Mouse (Mus musculus) midbrain, embryonic 11.5 days (tissue): ENCODE measurements at regions not wholly inside any gene's neighbourhood (a gene's known extent, or its start where the extent isn't known, plus 50 kb on each side); places are given as distances from the start of the nearest gene placed in this dataset.

ENCODE experiments used
- ATAC-seq: fragments of 200-750 bp; cut with Nextera tagmentation; 2 replicates; pipeline ENCODE4 v1.8.0; 2017; ENCODE audit warnings: moderate TSS enrichment, moderate library complexity; ENCODE audit not compliant: low FRiP score
- DNase-seq: peaks from one replicate; pipeline ENCODE4 v3.0.0; 2015; ENCODE audit warnings: low spot score; ENCODE audit errors: missing footprints
- H3K27ac ChIP-seq: fragments of 300-500 bp; sonication (generic); 2 replicates; pipeline ENCODE4 v1.5.1; 2014; ENCODE audit warnings: low read depth, low read length
- H3K27me3 ChIP-seq: fragments of 300-500 bp; sonication (generic); 2 replicates; pipeline ENCODE4 v1.6.1; 2014; ENCODE audit warnings: mild to moderate bottlenecking, low read length, moderate library complexity, mixed read lengths; ENCODE audit not compliant: control insufficient read depth, insufficient read depth
- H3K36me3 ChIP-seq: fragments of 300-500 bp; sonication (generic); 2 replicates; pipeline ENCODE4 v1.6.1; 2014; ENCODE audit warnings: mild to moderate bottlenecking, low read length, moderate library complexity, mixed read lengths; ENCODE audit not compliant: control insufficient read depth, insufficient read depth
- H3K4me1 ChIP-seq: fragments of 300-500 bp; sonication (generic); 2 replicates; pipeline ENCODE4 v1.6.1; 2014; ENCODE audit warnings: low read length; ENCODE audit not compliant: control insufficient read depth, insufficient read depth
- H3K4me2 ChIP-seq: fragments of 300-500 bp; sonication (generic); 2 replicates; pipeline ENCODE4 v1.6.1; 2014; ENCODE audit warnings: mild to moderate bottlenecking, moderate library complexity
- H3K4me3 ChIP-seq: fragments of 300-500 bp; sonication (generic); 2 replicates; pipeline ENCODE4 v1.5.1; 2014; ENCODE audit warnings: low read depth, low read length
- H3K9ac ChIP-seq: fragments of 300-500 bp; sonication (generic); 2 replicates; pipeline ENCODE4 v1.6.1; 2014; ENCODE audit warnings: low read length
- H3K9me3 ChIP-seq: fragments of 300-500 bp; sonication (generic); 2 replicates; pipeline ENCODE4 v1.6.1; 2016; ENCODE audit warnings: low read length; ENCODE audit not compliant: control insufficient read depth
- WGBS: fragments of 180-500 bp; shearing (Covaris S2); extraction: QIAGEN DNeasy Blood & Tissue Kit; methylation state at CpG from one replicate; pipeline ENCODE4 v1.1.7; 2014; 5-methylcytosine and 5-hydroxymethylcytosine counted together

GRCm38 (mm10) chr3:152006747-152007146, 159.3 kb downstream of the Gipc2 start:
- Histone ChIP-seq H3K4me1 (no peaks in the 10 kb centered on the region), H3K4me2 (no peak overlapping the region), H3K4me3 (no peak overlapping the region), H3K36me3 (no peaks in the 10 kb centered on the region), H3K9ac (no peak overlapping the region), H3K27ac (no peak overlapping the region), H3K27me3 (no peaks in the 10 kb centered on the region), H3K9me3 (no peaks in the 10 kb centered on the region)
- 88% methylated on average over 4 of the region's 4 CpGs for WGBS
- ATAC-seq (no peak), DNase-seq (no peak)

DNA sequence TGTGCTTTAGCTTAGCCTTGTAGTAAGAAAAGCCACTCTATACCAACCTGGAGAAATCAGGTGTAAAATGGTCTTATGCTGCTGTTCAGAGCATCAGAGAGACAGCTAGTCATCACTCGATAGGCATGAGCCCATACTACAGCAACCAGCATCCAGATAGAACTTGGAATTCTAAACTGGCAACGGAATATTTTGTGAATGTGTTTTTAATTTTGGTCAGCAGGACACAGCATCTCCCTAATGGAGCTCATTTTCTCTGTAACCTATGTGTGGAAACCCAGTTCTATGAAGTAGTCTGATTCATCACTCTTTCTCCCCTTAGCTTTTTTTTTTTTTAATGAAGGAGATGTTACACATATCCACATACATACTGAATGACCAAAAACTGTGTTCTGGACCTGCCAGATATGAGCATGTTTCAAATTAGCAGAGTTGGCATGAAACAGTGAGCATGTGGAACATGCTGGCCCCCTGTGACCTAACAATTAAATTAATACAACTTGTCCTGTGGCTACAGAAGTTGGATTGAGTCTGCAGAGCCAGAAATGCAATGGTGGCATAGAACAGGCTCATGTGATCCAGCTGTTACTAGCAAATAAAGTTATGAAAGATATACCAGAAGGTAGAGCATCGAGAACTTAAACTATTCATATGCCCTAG, 160.5 kb downstream of the Gipc2 start:
- no peak for ATAC-seq
- H3K9me3 ChIP-seq = no peaks in the 10 kb centered on the region
- H3K4me3 ChIP-seq = no peak overlapping the region
- H3K4me1 ChIP-seq = no peaks in the 10 kb centered on the region
- 83% methylated on average over 3 of the region's 3 CpGs for WGBS
- DNase-seq = no peak
- H3K4me2 ChIP-seq = no peak overlapping the region
- H3K27me3 ChIP-seq = no peaks in the 10 kb centered on the region
- H3K27ac ChIP-seq = no peak overlapping the region
- no peak overlapping the region for H3K9ac ChIP-seq
- H3K36me3 ChIP-seq = no peaks in the 10 kb centered on the region

GRCm38 (mm10) chr3:152004411-152004955, 161.5 kb downstream of the Gipc2 start:
- Histone ChIP-seq H3K4me3 (no peak overlapping the region), H3K4me2 (no peak overlapping the region), H3K36me3 (no peaks in the 10 kb centered on the region), H3K4me1 (no peaks in the 10 kb centered on the region), H3K9me3 (no peaks in the 10 kb centered on the region), H3K27ac (no peak overlapping the region), H3K27me3 (no peaks in the 10 kb centered on the region), H3K9ac (no peak overlapping the region)
- WGBS = 91% methylated on average over 7 of the region's 7 CpGs
- no peak for DNase-seq
- ATAC-seq = no peak

DNA sequence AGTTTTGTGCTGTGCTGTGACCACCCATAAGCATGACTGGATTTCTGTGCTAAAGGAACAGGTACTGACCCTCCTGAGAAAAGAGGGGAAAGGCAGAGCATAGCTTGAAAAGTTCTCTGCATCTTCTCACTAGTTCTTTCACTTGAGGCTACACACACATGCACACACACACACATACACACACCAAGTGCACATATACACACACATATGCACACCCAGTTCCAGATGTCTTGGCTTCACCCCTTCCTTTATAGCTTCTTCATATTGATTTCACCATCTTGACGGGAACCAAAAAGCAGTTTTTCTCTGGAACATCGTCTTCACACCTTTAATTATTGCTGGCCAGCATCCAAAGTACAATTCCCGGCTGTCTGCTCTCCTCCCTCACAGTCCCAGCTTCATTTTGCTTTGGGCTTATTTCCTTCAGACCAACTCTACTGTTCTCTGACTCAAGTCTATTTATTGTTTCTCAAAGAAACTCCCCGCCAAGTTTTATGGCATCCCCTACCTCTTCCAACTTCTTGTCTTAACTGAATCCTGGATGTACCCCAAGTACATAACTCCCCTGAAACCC, 160.2 kb upstream of the Ptgfr start:
- Histone ChIP-seq H3K27ac (no peak overlapping the region), H3K36me3 (no peaks in the 10 kb centered on the region), H3K4me2 (no peak overlapping the region), H3K4me3 (no peak overlapping the region), H3K4me1 (no peaks in the 10 kb centered on the region), H3K9me3 (no peaks in the 10 kb centered on the region), H3K27me3 (no peaks in the 10 kb centered on the region), H3K9ac (no peak overlapping the region)
- no peak for DNase-seq
- 87% methylated on average over 4 of the region's 4 CpGs for WGBS
- no peak for ATAC-seq

DNA sequence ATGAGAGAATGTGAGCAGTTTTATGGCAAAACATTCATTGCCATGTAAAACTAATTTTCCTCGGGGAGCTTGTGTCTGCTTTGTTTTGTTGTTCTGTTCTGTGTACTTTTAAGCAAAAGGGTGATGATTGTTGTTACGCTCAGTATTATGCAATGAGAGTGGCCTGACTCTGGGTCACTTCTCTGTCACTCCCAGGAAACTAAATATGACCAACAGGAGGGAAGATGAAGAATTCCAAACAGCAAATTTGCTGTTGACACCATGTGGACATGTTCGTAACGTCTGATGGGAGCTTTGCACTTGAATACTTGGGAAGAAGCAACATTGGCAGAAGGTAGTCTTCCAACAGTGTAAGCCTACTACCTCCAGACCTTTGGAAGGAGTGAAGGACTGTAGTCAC, 159.7 kb upstream of the Ptgfr start:
- no peak overlapping the region for H3K4me2 ChIP-seq
- no peaks in the 10 kb centered on the region for H3K4me1 ChIP-seq
- no peaks in the 10 kb centered on the region for H3K36me3 ChIP-seq
- DNase-seq (no peak), ATAC-seq (no peak)
- H3K9ac ChIP-seq = no peak overlapping the region
- no peaks in the 10 kb centered on the region for H3K9me3 ChIP-seq
- WGBS = 88% methylated on average over 4 of the region's 4 CpGs
- H3K27ac ChIP-seq = no peak overlapping the region
- no peak overlapping the region for H3K4me3 ChIP-seq
- no peaks in the 10 kb centered on the region for H3K27me3 ChIP-seq

- WGBS = 72% methylated on average over 1 of the region's 1 CpGs
- no peak overlapping the region for H3K27ac ChIP-seq
- H3K27me3 ChIP-seq = no peaks in the 10 kb centered on the region
- H3K36me3 ChIP-seq = no peaks in the 10 kb centered on the region
- H3K9me3 ChIP-seq = no peaks in the 10 kb centered on the region
- DNase-seq (no peak), ATAC-seq (no peak)
- H3K4me1 ChIP-seq = no peaks in the 10 kb centered on the region
- H3K9ac ChIP-seq = no peak overlapping the region
- no peak overlapping the region for H3K4me3 ChIP-seq
- H3K4me2 ChIP-seq = no peak overlapping the region
Observed at GRCm38 (mm10) chr3:151988221-151988620, 150.8 kb upstream of the Ptgfr start.

DNA sequence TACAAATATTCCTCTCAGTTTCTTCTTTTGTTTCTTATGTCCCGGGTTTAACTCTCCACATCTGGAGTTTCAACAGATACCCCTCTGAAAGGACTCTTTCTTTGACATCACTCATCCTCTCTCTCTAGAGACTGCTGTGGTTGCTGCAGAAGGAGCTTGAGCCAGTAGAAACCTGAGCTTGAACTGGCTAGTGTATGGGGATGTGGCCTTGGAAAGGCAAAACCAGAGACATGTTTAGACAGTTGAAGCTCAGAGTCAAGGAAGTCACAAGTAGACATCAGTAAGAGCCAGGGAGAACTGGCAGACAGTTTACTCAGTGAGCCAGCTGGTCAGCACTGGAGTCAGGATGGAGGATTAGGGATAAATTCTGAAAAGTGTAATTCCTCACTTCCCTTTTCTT, 140.7 kb upstream of the Ptgfr start:
- Histone ChIP-seq H3K27ac (no peak overlapping the region), H3K4me3 (no peak overlapping the region), H3K9me3 (no peaks in the 10 kb centered on the region), H3K4me1 (no peaks in the 10 kb centered on the region), H3K9ac (no peak overlapping the region), H3K4me2 (no peak overlapping the region), H3K27me3 (no peaks in the 10 kb centered on the region), H3K36me3 (no peaks in the 10 kb centered on the region)
- DNase-seq = no peak
- 83% methylated on average over 1 of the region's 1 CpGs for whole genome bisulfite sequencing
- ATAC-seq = no peak

DNA sequence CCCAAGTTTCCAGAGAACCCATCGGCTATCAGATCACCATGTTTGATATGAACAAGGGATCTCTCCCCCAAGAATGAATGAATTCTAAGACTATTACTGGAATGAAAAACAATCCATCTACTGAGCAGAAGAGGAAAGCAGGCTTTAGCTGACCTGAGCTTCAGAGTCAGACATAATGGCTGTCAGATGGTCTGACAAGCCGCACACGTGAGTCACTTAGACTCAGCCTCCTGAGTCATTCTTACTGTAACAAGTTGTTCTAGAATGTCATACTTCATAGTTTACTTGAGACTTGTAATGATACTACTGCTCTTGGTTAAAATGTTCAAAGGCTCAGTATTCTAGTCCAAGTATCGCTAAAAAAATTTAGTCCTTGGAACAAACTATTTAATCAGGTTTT, 140.2 kb upstream of the Ptgfr start:
- WGBS = 91% methylated on average over 4 of the region's 4 CpGs
- no peak overlapping the region for H3K4me2 ChIP-seq
- no peaks in the 10 kb centered on the region for H3K9me3 ChIP-seq
- no peaks in the 10 kb centered on the region for H3K4me1 ChIP-seq
- H3K27ac ChIP-seq = no peak overlapping the region
- no peaks in the 10 kb centered on the region for H3K36me3 ChIP-seq
- DNase-seq = no peak
- H3K9ac ChIP-seq = no peak overlapping the region
- no peak overlapping the region for H3K4me3 ChIP-seq
- no peaks in the 10 kb centered on the region for H3K27me3 ChIP-seq
- ATAC-seq = no peak

DNA sequence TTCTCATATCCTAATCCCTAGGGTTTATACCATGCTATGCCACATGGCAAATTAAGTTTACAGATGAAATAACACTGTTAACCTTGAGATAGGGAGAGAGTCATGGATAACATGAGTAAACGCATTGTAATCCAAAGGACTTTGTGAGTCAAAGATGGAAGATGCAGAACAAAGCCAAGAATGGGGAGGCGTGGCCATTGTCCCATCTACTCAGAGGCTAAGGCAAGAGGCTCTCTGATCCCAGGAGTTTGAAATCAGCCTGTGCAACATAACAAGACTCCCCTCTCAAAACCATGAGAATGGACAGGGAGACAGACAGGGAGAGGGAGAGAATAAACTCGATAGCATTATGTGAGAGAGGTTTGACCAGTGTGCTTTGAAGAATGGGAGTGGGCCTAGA, 112.4 kb upstream of the Ptgfr start:
- no peak for ATAC-seq

More for the DNA sequence above, 112.4 kb upstream of the Ptgfr start:
- Histone ChIP-seq H3K27ac (no peak overlapping the region), H3K9me3 (no peaks in the 10 kb centered on the region), H3K4me2 (no peak overlapping the region), H3K4me3 (no peak overlapping the region), H3K9ac (no peak overlapping the region), H3K36me3 (no peaks in the 10 kb centered on the region), H3K27me3 (no peaks in the 10 kb centered on the region), H3K4me1 (no peaks in the 10 kb centered on the region)
- DNase-seq = peak; percentile 74
- 88% methylated on average over 3 of the region's 3 CpGs for WGBS
